30 mouse cellular contexts compared by ENCODE assay signal in genomic region chr16:17518910-17519309, GRCm38 (mm10). TPM values are rescaled to one million over a fixed set of nuclear protein-coding genes. Genes with fewer than 3 reads are reported as not detected.
"Had no signal": no experiment of that assay in that cellular context is flagged by ENCODE, and none has a peak within 500 bp of the region (broad histone marks: within the 10 kb centered on the region; RNA-seq: fewer than 3 reads in every experiment).

No protein-coding gene starts in this region.

- H3K27ac ChIP-seq: embryonic facial prominence, embryonic 10.5 days; embryonic facial prominence, embryonic 12.5 days; embryonic facial prominence, embryonic 13.5 days; embryonic facial prominence, embryonic 15.5 days; forebrain, embryonic 12.5 days; forebrain, embryonic 13.5 days; forebrain, embryonic 15.5 days; gastrocnemius, adult 2 months; heart, adult 2 months had no signal

- H3K4me2 ChIP-seq: embryonic facial prominence, embryonic 12.5 days; embryonic facial prominence, embryonic 13.5 days; embryonic facial prominence, embryonic 15.5 days; forebrain, embryonic 12.5 days; forebrain, embryonic 13.5 days; forebrain, embryonic 15.5 days had no signal

- DNase-seq: cerebellum, adult 18-20 months; cerebellum, adult 8-10 months; cerebellum, adult 9-10 months; cerebellum, adult 9-11 months; cerebellum, postnatal 10 days; cerebellum, postnatal 14 days; cerebellum, postnatal 25 days; cerebellum, postnatal 36 days; embryo, embryonic 11 days; forebrain, postnatal 0 days; gastrocnemius, adult 2 months; gastrocnemius, postnatal 10 days; gastrocnemius, postnatal 14 days; gastrocnemius, postnatal 25 days; gastrocnemius, postnatal 36 days; heart, adult 18-20 months; heart, adult 2 months had no signal

- H3K9ac ChIP-seq: embryonic facial prominence, embryonic 12.5 days; embryonic facial prominence, embryonic 13.5 days; embryonic facial prominence, embryonic 15.5 days; forebrain, embryonic 12.5 days; forebrain, embryonic 13.5 days; forebrain, embryonic 15.5 days; forebrain, postnatal 0 days had no signal

- H3K4me3 ChIP-seq: embryonic facial prominence, embryonic 10.5 days; embryonic facial prominence, embryonic 12.5 days; embryonic facial prominence, embryonic 13.5 days; embryonic facial prominence, embryonic 15.5 days; erythroblast, embryonic 14.5 days; forebrain, embryonic 12.5 days; forebrain, embryonic 13.5 days; forebrain, embryonic 15.5 days; gastrocnemius, adult 2 months; heart, adult 2 months had no signal

- H3K4me1 ChIP-seq: embryonic facial prominence, embryonic 10.5 days; embryonic facial prominence, embryonic 12.5 days; embryonic facial prominence, embryonic 13.5 days; embryonic facial prominence, embryonic 15.5 days; forebrain, embryonic 12.5 days; forebrain, embryonic 13.5 days; forebrain, embryonic 15.5 days had no signal

- ATAC-seq: forebrain, embryonic 13.5 days; forebrain, embryonic 14.5 days; forebrain, embryonic 15.5 days; forebrain, embryonic 16.5 days; forebrain, postnatal 0 days had no signal

- H3K9me3 ChIP-seq: embryonic facial prominence, embryonic 10.5 days; embryonic facial prominence, embryonic 12.5 days; embryonic facial prominence, embryonic 13.5 days; embryonic facial prominence, embryonic 15.5 days; forebrain, embryonic 12.5 days; forebrain, embryonic 13.5 days; forebrain, embryonic 15.5 days had no signal

- H3K27me3 ChIP-seq: embryonic facial prominence, embryonic 12.5 days; embryonic facial prominence, embryonic 13.5 days; embryonic facial prominence, embryonic 15.5 days; forebrain, embryonic 12.5 days; forebrain, embryonic 13.5 days; forebrain, embryonic 15.5 days had no signal

RNA-seq across cellular contexts. Expression of gene Aifm3, which starts 29.5 kb away (rescaled TPM):
- total RNA-seq: common myeloid progenitor, adult 5-6 weeks; granulocyte monocyte progenitor cell, adult 5-6 weeks had no signal
- polyA plus RNA-seq: erythroblast, embryonic 14.5 days had no signal

RNA-seq across cellular contexts. Expression of gene Lrrc74b, which starts 42.1 kb away (rescaled TPM):
- total RNA-seq: granulocyte monocyte progenitor cell, adult 5-6 weeks; heart, adult 18-20 months; heart, adult 2 months had no signal
- polyA plus RNA-seq: embryonic facial prominence, embryonic 11.5 days; embryonic facial prominence, embryonic 12.5 days; embryonic facial prominence, embryonic 13.5 days had no signal

RNA-seq across cellular contexts. Expression of gene P2rx6, which starts 42.8 kb away (rescaled TPM):
- total RNA-seq: granulocyte monocyte progenitor cell, adult 5-6 weeks had no signal
- polyA plus RNA-seq: erythroblast, embryonic 14.5 days had no signal
